Mouse (Mus musculus): ENCODE data around the gene Rnf115.

- TF ChIP-seq CTCF (IDR thresholded peaks at IDR 0.05; ENCODE audit: low read depth, low read length) (no peak), POLR2A (IDR thresholded peaks at IDR 0.05; ENCODE audit: extremely low read depth, insufficient read depth, low read length) (no peak)
Measured at GRCm38 (mm10) chr3:96706984-96707383, 20.5 kb upstream of the Rnf115 start.
